Mouse (Mus musculus) layer of hippocampus, adult 8-10 months (tissue): ENCODE measurements around the gene Slc25a41. TPM values are rescaled to one million over a fixed set of nuclear protein-coding genes. Genes with fewer than 3 reads are reported as not detected.
"Not testable (repeated sequence)": the region's sequence is repeated elsewhere in the genome, so short reads cannot be mapped to it uniquely, and the experiment has no call there.

Experiments used
- DNase-seq, 2 experiments: peaks; one replicate each; pipeline ENCODE4 v3.0.0; 2022; ENCODE audit warnings: low spot score in 2 of 2
- total RNA-seq, 4 experiments: library from RNA; stranded (reverse); gene quantifications; 2 replicates each; pipeline ENCODE4 v1.2.4; 2022

Slc25a41 gene
- total RNA-seq = not detected

DNA sequence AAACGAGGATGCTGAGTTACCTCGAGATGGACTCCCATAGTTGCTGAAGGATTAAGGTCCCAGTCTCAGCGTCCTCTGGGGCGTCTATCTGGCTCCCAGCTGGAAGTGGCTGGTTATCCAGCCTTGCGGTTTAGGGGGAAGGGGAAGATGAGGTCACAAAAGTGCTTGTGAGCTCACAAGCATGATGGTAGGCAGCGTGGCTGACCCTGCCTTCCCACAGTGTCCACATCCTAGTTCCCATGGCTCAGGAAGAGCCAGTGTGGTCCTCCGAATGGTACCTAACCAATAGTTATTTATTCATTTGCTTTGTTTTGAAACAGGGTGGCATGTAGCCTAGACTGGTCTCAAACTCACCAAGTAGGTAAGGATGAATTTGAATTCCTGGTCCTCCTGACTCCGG is at the start of gene Slc25a41:
Slc25a41 (minus strand) TSS at position 101 of the 400 bp plus-strand sequence.
- no peak for DNase-seq

DNA sequence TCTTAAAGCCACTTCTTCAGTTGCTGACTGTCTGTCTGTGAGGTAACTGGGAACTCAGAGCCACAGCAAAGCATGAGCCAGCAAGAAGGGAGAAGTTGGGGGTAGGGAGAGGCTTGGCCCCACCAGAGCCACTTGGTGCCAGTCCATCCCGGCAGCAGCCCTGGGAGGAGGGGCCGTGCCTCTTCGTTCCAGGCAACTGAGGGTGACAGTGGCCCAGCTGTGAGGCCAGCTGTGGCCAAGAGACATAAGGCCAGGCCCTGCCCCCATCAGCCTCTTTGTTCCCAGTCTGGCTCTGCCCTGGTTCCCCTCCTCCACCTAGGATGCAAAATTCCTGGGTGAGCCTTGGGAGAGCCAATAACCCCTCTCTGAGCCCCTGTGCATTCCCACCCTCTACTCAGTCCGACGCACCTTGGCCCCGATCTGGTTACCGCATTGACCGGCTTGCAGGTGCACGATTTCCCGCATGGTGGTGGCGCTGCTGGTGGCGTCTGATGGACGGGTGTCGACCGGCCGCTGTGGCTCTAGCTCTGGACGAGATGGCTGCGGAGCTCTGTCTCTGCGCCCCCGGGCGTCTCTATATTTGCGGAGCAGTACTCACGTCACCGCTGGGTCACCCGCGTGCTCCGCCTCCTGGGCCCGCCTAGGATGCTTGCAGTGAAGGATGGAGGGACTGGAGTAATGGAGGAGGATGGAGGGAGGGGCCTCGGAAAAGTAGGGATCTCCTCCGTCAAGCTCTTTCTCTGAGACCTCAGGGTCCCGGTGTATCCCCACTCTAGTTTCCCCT is 45.8 kb upstream of the Slc25a41 start, which contains the start of gene Tubb4a:
Tubb4a (minus strand) TSS at position 734 of the 784 bp plus-strand sequence.
- peak; percentile 87 to 88 for DNase-seq

DNA sequence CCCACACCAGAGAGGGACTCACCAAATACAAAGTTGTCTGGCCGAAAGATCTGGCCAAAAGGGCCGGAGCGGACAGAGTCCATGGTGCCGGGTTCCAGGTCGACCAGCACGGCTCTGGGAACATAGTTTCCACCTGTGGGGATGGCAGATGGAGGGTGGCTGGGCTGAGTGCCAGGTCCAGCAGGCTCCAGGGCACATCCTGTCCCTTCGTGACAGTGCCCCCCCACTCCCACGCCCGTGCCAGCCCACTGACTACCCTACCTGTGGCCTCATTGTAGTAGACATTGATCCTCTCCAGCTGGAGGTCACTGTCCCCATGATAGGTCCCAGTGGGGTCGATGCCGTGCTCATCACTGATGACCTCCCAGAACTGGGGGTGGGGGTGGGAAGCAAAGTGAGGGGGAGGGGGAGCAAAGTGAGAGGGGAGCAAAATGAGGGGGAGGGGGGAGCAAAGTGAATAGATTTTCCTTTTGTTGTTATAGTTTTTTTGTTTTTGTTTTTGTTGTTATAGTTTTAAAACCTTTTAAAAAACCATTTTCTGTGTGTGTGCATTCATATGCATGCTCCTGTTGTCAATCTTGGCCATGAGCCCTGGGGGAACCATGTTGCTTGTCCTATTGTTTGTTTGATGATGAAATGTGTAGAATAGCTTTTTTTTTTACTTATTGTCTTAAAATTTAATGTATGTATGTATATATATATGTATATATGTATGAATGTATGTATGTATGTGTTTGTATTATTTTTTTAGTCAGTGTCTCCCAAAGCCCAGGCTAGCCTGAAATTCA is 44.7 kb upstream of the Slc25a41 start:
- DNase-seq = no peak

DNA sequence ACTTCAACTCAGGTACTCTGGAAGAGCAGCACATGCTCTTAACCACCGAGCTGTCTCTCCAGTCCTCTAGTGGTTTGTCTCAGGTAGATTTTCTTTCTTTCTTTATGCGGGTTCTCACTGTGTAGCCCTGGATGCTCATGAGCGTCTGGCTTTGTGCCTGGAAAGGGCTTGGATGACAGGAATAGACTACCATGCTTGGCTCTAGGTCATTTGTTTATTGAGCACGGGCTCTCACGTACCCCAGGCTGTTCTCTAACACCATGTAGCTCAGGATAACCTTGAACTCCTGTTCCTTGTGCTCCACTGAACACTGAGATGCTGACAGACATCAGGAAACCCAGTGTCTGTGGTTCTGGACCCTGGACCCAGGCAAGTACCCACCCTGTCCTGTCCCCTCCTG is 41.0 kb upstream of the Slc25a41 start:
- DNase-seq = no peak

DNA sequence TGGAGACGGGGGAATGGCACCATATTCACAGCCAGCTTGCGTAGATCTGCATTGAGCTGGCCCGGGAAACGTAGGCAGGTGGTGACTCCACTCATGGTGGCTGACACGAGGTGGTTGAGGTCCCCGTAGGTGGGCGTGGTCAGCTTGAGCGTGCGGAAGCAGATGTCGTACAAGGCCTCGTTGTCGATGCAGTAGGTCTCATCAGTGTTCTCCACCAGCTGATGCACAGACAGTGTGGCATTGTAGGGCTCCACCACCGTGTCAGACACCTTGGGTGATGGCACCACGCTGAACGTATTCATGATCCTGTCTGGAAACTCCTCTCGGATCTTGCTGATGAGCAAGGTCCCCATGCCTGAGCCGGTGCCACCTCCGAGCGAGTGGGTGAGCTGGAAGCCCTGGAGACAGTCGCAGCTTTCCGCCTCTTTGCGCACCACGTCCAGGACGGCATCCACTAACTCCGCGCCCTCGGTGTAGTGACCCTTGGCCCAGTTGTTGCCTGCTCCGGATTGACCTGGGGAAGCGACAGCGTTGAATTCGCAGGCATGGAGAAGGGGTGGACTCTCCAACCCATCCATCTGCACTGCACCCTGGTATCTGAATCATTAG is 39.9 kb upstream of the Slc25a41 start:
- no peak for DNase-seq

DNA sequence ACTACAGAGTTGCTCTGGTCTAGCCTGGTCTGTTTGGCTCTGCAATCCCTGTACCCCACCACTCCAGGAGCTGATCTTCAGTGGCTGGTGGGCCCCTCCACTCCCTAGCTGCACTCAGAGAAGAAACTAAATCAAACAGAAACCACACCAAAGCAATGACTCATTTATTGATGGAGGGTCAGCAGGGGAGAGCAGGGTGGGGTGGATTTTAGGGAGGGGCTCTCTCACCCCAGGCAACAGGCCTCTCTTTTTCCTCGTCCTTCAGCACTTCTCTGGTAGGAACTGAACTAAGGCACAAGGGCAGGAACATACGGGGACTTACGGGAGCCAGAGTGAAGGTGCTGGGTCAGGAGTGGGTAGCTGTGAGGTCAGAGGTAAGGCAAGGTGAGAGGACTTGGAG is 38.5 kb upstream of the Slc25a41 start:
- no peak for DNase-seq

DNA sequence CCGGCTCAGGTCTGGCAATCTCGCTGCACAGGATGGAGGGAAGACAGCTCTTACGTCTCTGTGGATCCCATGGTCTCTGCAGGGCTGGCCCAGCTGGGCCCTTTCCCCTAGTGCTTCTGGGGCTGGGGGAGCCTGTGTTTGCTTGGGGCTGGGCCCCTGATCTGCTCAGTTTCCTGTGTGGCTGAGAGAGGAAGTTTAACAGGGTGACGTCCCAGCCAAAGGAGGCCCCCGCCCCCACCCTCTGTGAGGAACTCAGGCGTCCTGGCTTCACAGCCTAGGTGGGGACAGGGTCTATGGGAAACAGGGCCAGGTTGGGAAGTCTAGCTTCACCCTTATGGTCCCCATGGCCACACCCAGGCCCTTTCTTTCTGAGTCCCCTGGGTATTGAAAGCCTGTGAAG is 36.9 kb upstream of the Slc25a41 start, which contains the start of gene Dennd1c:
Dennd1c (minus strand) TSS at position 179 of the 400 bp plus-strand sequence.
- DNase-seq = no peak

DNA sequence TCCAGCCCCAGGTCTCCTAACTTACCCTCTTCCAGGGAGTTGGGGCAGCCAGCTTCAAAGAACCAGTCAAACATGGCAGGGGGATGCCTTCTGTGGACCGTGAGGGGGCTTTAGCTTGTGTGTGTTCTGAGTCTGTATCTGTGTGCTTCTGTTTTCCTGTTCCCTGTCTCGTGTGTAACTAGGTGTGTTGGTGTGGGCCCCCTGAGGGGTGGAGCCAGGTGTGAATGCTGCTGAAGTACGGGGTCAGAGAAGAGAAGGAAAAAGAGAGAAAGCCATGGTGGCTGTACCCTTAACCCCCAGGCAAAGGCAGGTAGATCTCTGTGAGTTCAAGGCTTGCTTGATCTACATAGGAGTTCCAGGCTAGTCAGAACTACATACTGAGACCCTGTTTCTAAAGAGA is 35.5 kb upstream of the Slc25a41 start:
- no peak for DNase-seq

DNA sequence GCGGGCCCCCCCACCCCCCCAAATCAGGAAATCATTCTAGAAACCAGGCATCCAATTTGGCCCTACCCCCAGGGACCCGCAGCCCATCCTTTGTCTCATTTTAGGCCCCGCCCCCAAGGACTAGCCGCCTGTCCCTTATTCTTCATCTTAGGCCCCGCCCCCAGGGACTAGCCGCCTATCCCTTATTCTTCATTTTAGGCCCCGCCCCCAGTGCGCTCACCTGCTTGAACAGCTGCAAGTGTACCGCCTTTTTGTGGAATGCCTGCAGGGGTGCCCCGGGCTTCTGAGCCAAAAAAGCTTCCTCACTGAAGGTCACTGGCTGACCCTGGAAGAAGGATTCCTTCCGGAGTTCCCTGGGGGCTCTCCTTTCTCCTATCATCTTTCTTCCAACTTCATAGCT is 29.2 kb upstream of the Slc25a41 start:
- no peak for DNase-seq

DNA sequence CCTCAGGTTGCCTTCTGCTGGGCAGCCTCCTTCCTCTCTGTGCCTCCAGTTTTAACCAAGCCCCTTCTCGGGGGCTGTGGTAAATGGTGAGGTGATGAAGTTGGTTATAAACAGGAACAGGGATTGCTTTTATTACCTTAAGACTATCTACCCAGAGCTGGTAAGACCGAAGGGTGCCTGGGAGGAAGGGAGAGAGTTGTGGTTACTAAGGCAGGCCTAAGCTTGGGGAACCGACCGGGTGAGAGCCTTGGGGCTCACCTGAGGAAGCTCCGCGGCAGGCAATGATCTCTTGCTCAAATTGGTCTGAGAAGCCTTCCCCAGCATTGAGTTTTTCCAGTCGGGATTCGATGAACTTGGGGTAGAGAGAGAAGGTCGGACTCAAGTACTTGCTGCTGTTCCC is 28.8 kb upstream of the Slc25a41 start:
- DNase-seq = no peak

DNA sequence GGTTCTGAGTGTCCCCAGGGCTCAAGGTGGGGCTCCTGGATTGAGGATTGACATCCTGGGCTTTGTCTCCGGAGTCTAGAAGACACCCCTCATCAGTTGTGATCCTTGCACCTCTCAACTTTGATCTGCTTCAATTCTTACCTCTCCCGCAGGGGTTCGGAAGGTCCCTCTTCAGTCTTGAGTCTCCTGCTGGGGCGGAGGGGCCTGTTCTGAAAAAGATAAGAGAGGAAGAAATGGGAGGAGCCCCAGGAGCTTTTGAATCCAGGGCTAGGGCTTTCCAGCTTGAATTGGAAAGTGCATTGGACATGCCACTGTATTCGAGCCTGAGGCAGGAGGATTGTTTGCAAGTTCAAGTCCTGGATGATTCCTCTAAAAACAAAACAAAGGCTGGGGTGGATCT is 25.5 kb upstream of the Slc25a41 start:
- DNase-seq = no peak

DNA sequence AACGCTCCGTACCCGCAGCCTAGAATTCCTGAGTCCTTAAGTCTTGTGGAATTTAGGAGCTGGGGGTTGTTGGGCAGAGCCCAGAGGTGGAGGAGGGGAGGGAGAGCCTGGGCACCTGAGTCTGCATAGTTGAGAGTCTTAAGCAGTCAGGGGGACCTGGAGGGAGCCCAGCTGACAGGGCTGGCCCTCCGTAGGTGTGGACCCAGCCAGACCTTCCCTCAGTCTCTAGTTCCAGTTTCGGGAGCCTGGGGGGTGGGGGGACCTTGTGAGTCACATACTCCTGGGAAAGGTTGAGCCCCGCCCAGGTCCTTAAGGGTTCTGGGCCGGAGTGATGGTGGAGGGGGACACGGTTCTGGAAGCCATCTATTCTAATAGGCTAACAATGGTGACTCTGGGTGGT is 21.6 kb upstream of the Slc25a41 start:
- no peak for DNase-seq

DNA sequence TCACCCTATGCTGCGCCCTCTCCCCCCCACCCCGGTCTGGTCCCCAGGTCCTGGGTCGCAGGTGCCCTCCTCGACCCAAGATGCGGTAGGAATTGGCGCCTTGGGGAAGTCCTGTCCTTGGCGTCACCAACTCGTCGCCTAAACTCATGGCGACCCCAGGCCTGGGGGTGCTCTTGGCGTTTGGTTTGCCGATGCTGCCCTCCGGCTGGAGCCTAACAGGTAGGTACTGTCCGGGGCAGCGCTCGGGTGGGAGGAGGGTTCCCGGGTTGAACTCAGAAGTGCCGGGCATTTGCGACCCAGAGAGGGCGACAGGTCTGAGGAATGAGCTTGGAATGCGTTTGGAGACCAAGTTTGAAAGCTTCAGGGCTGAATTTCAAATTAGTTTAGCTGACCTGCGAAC is 21.1 kb upstream of the Slc25a41 start:
- no peak for DNase-seq

DNA sequence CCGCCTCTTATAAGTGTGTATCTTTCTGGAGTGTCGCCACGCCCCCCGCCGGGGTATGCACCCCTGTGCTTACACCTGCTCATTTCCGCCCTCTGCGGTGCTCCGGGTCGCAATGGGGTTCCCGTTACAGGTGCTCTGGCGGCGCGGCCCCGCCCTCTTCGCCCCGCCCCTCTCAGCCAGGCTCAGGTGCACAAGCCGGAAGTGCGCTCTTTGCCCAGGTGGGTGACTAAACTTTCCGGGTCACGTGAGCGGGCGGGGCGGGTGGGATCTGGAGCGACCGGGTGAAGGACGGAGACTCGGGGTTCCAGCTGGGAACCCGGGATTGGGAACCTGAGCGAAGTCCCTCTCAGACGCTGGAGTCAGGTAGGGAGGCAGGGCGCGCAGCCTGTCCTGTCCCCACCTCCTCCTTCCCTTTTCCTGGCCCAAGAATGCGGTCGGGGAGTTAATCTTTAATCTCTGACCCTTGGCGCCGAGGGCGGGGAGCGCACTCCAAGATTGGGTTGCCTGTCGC is 20.6 kb upstream of the Slc25a41 start:
- no peak for DNase-seq

DNA sequence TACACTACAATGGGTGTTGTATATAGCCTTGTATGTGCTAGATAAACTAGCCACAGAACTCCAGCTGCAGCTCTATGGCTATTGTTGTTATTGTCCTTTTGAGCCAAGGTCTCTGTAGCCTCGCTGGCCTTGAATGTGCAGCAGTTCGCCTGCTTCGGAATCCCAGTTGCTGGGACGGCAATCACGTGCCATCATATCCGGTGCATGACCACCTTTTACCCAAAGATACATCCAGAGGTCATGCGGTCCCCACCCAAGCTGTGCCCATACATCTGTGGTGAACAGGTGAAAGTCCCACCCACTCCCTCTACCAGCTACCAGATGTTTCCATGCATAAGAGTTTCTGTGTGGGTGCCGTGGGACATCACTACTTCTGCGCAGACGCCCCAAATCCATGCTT is 19.6 kb upstream of the Slc25a41 start:
- no peak for DNase-seq

DNA sequence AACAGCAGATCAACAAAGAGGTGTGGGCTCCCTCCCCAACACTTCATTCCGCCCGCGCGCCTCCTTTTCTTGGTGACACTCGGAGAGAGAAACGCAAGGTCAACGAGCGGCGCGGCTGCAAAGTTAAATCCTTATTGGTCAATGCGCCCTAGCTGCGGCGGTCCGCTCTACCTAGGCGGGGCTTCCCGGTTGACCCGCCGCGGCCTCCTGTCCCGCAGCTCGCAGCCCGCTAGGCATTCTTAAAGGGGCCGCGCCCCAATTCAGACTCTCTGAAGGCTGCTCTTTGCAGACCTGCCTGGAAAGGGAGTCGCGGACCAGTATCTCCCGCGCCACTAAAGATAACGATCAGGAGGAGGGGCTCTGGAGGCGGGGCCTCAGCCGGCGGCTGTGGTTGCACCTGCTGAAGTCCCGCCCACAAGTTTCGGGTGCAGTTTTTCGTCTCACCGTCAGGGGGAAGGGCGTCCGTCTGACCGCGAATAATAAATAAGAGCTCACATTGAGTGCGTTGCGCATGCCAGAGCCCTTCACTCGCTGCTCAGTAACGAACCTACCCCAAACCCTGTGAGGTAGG is 18.9 kb upstream of the Slc25a41 start:
- peak; percentile 94 to 96 for DNase-seq

DNA sequence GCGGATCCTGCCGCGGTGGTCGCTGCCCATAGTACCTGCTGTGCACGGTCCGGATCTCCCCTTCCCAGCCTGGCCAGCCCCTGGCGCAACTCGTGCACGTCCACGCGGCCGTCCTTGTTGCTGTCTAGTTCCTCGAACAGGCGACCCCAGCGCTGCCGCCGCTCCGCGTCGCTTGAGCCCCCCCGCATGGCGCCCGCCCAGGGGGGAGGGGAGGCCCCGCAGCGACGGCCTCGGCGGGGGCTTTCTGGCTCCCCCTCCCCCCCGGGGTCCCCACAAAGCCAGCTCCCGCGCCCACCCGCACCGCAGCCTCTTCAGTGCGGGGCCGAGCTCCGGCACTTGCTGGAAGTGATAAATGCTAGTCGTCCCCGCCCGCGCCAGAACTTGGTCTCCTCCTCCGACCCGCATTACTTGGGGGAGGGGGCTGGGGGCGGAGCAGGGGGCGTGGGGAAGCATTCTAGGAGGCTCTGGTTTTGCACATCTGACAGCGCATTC is 18.1 kb upstream of the Slc25a41 start, which contains the start of gene Slc25a23:
Slc25a23 (minus strand) TSS at position 378 of the 492 bp plus-strand sequence.
- peak; percentile 73 to 74 for DNase-seq

DNA sequence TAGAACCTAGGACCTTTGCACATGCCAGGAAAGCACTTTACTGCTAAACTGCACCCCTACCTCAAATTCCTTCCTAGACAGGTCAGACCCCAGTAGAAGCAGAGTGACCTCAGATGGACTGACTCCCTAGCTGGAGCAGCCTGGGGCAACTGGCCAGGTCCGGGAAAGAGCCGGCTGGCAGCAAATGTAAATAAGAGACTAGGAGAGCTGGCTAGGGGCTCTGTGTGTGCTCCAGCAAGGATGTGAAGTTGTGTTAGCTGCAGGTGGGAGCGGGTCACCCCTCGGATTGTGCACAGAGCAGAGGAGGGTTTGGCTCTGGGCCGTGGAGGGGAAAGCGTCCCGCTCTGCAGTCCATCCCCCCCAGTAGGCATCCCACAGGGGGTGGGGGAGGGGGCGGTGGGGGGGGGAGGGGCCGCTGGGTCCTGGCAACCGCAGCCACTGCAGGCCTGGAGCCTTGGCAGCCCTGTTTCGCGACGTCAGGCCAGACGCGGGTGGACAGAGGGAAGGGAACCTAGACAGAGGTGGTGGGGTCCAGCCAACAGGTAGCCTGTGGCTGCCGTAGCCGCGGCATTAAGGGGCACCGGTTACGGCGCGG is 17.5 kb upstream of the Slc25a41 start, which contains the start of gene Crb3:
Crb3 (plus strand) TSS at position 215 of the 595 bp plus-strand sequence.
- DNase-seq = no peak

DNA sequence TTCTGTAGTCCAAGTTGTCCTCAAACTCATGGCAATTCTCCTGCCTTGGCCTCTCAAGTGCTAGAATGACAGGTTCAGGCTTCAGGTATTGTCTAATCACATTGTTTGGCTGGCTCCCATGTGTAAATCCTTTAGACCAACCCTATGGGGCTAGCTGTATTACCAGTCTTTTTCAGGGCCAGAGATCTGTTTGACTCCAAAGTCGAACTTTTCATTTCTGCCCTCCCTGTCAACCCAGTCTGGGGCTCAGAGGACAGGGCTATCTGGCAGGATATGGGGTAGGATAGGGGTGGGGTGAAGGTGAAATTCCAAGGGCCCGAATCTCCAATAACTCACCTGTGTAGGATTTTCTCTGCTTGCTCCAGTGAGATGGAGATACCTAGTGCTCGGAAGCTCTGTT is 14.8 kb upstream of the Slc25a41 start:
- no peak for DNase-seq

DNA sequence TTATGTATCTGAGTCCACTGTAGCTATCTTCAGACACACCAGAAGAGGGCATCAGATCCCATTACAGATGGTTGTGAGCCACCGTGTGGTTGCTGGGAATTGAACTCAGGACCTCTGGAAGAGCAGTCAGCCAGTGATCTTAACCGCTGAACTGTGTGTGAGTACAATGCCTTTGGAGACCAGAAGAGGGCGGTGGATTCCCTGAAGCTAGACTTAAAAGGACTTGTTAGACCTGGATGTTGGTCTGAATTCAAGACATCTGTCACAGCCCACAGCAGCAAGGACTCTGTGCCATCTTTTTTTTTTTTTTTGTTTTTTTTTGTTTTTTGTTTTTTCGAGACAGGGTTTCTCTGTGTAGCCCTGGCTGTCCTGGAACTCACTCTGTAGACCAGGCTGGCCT is 10.2 kb upstream of the Slc25a41 start:
- not testable (repeated sequence) for DNase-seq

DNA sequence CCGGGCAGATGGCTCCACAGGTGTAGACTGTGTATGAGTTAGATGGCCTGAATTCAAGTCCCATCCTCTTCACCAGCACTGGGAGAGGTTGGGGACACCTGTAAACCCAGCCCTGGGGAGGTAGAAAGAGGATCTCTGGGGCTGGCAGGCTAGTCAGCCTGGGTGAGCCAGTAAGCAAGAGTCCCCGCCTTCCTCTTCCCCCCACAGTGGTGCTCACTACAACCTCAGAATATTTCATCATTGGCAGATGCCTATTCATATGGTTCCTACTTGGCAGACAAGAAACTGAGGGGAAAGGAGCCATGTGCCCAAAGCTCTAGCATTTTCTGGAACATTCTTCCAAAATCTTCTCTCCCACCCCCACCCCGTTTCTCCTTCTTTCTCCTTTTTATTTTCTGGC is 7.4 kb upstream of the Slc25a41 start:
- DNase-seq = no peak
